Mouse (Mus musculus) cerebellum, postnatal 10 days (tissue): ENCODE results near the gene Hint3.
"Not testable (repeated sequence)": the region's sequence is repeated elsewhere in the genome, so short reads cannot be mapped to it uniquely, and the experiment has no call there.

ENCODE experiments used
- DNase-seq, 2 experiments: peaks; one replicate each; pipeline ENCODE4 v3.0.0; 2021; ENCODE audit warnings: mixed read lengths in 2 of 2

The Hint3 gene

GRCm38 (mm10) chr10:30629513-30629912 is at the start of gene Hint3:
Hint3 (minus strand) TSS chr10:30629632.
- DNase-seq, result no peak

DNA sequence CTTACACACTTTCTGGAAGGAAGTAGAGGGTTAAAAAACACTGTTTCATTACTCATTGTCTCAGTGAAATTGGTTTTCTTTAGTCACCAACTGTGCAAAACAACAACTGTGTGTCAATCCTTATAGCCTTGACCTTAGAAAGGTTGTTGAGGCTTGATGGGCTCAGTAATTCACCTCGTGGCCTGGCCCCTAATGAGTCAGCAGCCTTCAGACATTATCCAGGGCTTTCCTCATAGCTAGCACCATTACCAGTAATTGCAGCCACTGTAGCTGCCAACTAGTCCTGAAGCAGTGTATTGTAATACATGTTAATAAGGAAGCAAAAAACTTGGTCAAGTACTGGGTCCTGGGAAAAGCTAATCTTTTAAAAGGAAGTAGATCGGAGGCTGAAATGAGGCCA is 48.6 kb upstream of the Hint3 start:
- DNase-seq, result no peak

GRCm38 (mm10) chr10:30674825-30675224 is 45.4 kb upstream of the Hint3 start:
- DNase-seq, result no peak

- DNase-seq, result no peak
These were observed 37.1 kb upstream of the Hint3 start for GRCm38 (mm10) chr10:30666580-30666979.

DNA sequence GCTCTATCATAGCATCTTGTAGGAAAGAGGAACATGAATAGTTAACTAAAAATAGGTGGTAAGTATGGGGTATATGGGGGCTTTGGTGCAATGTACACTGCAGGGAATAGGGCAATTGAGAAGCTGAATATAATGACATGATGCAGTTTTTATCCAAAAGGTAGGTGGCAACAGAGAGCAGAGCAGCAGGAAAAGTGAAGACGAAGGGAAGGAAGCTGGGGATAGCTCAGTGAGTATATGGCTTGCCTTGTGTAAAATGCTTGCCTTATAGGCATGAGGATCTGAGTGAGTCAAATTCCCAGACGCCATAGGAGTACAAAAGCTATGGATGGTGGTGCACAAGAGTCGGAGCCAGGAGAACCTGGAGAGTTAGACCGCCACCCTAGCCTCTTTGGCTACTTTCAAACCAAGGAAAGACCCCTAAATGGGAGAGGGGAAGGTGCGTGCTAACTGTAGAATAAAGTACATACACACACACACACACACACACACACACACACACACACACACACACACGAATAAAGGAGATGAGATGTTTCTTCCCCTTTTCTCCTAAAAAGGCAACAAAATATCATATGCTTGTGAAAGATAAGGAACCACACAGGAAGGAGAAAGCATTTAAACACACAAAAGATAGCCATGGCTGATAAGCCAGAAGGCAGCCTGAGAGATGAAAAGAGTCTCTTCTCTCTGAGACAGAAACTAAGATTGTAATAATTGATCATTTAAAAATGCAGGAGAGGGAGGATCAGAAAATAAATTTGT is 31.3 kb upstream of the Hint3 start:
- no peak for DNase-seq

- no peak for DNase-seq
These were observed 26.2 kb upstream of the Hint3 start for GRCm38 (mm10) chr10:30655655-30656054.

DNA sequence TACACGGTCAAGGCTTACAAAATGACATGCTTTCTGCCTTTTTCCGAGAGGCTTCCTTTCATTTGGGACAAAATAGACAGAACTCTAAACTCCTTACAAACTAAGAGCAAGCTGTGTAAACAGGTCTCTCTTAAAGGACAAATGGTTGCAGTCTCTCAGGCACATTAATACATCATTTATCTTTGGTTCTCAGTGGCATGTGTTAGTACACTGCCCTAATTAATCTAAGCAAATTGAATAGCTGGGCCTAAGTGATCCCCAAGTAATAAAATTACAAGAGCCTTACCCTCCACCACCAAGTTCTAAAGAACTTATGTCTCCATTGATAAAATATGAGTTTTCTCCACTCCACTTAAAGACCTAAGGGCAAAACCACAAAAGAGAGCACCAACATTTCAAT is 18.2 kb upstream of the Hint3 start:
- DNase-seq, result no peak

DNA sequence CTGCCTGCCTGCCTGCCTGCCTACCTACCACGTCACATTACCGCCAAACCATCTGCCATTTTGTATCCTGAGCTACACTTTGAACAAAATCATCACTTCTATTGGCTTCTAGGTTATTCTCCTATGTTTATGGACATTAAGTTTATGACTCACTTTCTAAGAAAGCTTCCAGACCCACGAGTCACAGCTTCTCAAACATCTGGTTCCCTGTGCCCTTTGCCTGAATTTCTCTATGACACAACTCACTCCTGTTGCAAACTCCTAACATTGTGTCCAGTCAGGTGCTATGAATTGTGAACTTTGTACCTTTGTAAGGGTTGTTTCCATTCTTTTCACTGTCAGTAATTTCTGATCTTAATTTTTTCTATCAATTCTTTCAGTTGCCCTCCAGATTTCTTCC is 8.8 kb upstream of the Hint3 start:
- DNase-seq, result no peak

GRCm38 (mm10) chr10:30636474-30637154 is 7.2 kb upstream of the Hint3 start:
- not testable (repeated sequence) for DNase-seq

GRCm38 (mm10) chr10:30632718-30633117 is 3.3 kb upstream of the Hint3 start:
- DNase-seq, result no peak

GRCm38 (mm10) chr10:30629977-30630376 is 545 bp upstream of the Hint3 start:
- no peak for DNase-seq

DNA sequence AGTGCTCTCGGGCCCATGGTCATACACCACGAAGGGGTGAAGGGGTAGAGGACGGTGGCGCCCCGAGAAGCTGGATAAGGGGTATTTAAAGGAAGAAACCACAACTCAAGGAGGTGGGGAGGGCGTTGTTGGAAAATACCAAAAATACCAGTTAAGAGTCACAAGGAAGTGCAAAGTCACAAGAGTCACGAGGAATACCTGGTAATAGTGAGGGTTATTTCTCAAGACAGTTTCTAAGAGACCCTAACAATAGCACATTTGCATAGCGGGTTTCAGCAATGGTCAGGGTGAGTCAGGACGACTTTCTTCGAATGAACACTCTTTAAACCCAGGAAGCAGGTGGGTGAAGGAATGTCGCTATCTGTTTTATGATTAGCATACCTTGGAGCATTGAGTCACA is 988 bp downstream of the Hint3 start:
- not testable (repeated sequence) for DNase-seq

- DNase-seq, result no peak
These were observed 1.9 kb downstream of the Hint3 start for GRCm38 (mm10) chr10:30627548-30627947.

DNA sequence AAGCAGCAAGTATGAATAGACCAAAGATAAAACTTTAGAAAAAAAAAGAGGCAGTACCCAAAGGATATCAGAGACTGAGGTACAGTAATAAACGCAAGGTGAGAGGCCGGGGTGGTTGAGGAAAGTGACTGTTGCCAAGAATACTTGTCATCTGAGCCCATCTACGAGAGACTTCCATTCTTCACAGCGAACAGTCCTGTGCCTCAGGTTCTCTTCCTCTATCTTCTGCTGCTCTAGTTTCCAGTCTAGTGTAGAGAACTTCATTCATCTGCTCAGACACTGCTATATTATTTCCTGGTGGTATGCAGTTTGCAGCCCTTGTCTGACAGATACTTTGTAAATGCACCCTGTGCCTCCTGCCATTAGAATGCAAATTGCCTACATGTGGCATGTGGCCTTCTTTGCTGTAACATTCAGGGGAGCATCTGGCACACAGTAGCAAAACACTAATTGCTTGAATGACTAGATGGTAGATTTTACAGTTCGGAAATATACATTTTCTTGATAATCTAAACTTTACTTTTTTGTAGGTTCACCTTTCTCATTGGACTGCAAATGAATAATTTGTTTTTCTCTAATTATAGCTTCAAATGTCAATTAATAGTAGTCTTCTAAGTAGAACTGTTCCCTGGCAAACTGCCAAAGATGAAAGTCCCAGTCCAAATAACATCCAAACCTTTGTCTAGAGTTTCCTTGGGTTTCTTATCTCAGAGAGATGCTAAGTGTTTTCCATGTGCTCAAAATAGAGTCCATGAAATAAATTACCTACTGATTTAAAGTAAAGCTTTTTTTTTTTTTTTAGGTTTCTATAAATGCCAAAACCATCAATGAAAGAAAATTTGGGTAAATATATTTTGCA is 5.0 kb downstream of the Hint3 start:
- DNase-seq, result peak; percentile 22 to 34

- no peak for DNase-seq
These were observed 6.5 kb downstream of the Hint3 start for GRCm38 (mm10) chr10:30622928-30623327.

DNA sequence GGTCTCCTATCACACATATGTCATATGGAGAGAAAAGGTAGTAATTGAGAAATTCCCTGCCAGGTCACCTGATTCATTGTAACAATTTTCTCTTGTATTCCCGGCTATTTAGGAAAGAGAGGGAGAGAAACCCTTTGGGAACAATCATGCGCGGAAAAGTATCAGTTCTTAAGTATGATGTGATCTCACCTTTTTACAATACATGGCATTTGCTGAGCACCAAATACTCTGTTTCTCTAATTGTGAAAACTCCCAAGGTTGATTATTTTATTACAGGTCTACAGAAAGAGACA is 10.6 kb downstream of the Hint3 start:
- DNase-seq, result no peak

DNA sequence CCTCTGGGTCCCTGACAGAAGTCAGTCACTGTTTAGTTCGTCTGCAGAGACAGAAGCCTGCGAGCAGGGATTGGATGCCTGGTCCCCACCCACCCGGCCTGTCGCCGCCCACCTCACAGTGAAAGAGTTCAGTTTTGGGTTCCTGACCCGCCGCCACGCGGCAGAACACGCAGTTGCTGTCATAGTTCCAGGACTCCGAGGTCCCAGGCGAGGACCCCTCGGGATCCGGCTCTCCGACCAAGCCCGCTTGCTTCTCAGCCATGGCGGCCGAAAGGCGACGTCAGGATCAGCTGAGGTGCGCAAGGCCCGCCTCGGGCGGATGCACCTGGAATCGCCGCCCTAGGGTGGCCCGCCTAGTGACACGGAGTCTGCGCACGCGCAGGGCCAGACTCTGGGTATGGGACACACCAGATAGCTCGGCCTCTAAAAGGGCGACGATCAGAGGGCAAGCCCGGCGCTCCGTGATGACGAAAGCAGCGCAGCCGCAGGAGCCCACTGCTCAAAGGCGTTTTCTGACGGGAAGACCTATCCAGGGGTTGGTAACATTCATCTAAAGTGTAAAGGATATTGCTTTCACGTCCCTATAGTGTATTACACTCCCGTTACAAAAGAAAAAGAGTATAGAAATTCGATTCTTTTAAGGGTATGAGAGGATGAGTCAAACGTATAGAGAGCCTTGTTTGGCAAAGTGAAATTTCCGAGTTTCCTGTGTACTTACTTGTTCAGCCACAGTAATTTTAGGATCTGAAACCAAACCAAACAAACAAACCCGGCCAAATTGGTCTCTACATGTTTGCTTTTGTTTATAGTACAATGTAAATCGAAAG is 11.1 kb downstream of the Hint3 start:
- DNase-seq, result peak; percentile 99

DNA sequence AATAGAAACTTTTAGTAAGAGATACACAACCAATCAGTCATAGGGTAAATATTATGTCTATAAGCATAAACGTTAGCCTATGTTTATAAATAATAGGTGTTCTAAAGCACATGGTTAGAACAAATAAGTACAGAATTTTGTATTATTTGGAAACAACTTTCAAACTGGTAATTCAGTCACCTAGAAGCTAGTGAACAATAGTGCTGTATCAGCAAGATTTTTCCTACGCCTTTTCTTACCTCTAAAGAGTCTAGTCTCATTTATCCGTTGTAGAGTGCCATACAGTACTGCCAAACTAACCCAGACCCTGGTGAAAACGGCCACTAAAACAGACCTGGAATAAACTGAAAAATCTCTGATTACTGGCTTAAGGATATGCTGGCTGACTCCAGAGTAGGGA is 16.4 kb downstream of the Hint3 start:
- no peak for DNase-seq

DNA sequence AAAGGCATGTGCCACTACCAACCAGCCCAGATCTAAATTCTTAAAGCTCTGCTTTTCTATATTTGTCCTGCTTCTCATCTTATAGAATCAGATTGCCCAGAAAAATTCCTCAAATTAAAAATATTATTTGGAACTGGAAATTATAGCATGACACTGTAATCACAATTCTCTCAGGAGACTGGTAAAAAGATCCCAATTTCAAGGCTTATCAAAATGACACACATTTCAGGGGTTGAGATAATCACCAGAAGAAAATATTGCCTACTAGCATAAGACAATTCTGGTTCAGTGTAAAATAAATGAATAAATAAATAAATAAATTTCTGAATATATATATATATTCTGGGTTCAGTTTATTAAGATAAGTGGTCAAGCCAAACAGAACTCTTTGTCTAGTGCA is 19.8 kb downstream of the Hint3 start:
- no peak for DNase-seq

- no peak for DNase-seq
These were observed 21.3 kb downstream of the Hint3 start for GRCm38 (mm10) chr10:30608109-30608508.

DNA sequence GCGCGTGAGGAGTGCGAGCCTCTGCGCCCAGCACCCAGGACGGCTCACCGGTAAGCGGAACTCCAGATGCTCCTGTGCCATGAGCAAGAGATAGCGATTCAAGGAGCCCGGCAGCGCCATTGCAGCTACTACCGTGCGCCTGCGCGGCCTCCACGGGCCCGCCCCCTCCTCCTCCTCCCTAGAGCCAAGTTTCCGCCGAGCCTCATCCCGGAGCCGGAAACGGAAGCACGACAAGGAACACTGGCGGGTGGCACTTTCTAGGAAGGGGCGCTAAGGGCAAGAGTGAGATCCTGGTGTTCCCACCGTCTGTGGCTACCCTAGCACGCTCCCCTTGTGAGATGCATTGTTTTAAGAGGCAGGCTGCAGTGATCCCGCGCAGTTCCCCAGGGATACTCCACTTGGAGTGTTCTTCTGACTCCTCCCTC is 28.9 kb downstream of the Hint3 start, which contains the start of gene Trmt11:
Gene Trmt11 (minus strand): TSS at position 208 of the 425 bp plus-strand sequence.
- DNase-seq, result peak; percentile 94 to 96

GRCm38 (mm10) chr10:30600094-30600534 is 29.3 kb downstream of the Hint3 start:
- DNase-seq, result no peak

DNA sequence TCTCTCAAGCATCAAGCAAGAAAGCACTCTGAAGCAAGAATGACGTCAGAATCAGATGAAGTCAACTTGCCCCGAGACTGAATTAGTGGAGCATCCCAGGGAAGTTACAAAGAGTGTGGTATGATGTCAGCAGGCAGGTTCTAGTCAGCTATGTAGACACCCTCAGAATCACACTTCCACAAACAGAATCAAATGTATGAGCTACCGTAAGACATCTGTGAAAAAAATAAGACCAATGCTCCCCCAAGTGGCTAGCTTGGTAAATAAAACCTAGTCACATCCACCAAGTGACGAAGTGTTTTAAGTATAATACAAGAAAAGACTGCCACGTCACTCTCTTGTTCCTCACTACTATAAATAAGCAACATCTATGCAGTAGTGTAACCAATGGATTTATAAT is 42.4 kb downstream of the Hint3 start:
- peak in 1 of 2 experiments; percentile 19 for DNase-seq
